Mouse (Mus musculus) liver, embryonic 11.5 days (tissue): Measurements from ENCODE around the gene Ttc23l. TPM values are rescaled to one million over a fixed set of nuclear protein-coding genes. Genes with fewer than 3 reads are reported as not detected.
A peak's percentile ranks its signal among the peaks of the same experiment; 100 is the strongest.

ENCODE experiments used
- ATAC-seq: fragments of 200-750 bp; cut with Nextera tagmentation; replicated peaks from 2 replicates; pipeline ENCODE4 v1.8.0; 2017; ENCODE audit warnings: moderate number of reproducible peaks, mild to moderate bottlenecking, moderate TSS enrichment, moderate library complexity; ENCODE audit not compliant: low FRiP score
- DNase-seq: peaks from one replicate; pipeline ENCODE4 v3.0.0-alpha.2; 2017; ENCODE audit warnings: low spot score
- H3K27ac ChIP-seq: fragments of 300-500 bp; sonication (generic); 2 replicates; pipeline ENCODE4 v1.5.1; 2014; ENCODE audit warnings: mild to moderate bottlenecking, low read depth, low read length, control low read depth
- H3K27me3 ChIP-seq: fragments of 300-500 bp; sonication (generic); replicated peaks from 2 replicates; pipeline ENCODE4 v1.6.1; 2014; ENCODE audit warnings: low read length, mixed read lengths; ENCODE audit not compliant: control insufficient read depth, insufficient read depth
- H3K36me3 ChIP-seq: fragments of 300-500 bp; sonication (generic); 2 replicates; pipeline ENCODE4 v1.6.1; 2014; ENCODE audit warnings: mild to moderate bottlenecking, low read length, moderate library complexity, mixed read lengths; ENCODE audit not compliant: control insufficient read depth, insufficient read depth
- H3K4me1 ChIP-seq: fragments of 300-500 bp; sonication (generic); replicated peaks from 2 replicates; pipeline ENCODE4 v1.6.1; 2014; ENCODE audit warnings: low read length, mixed read lengths; ENCODE audit not compliant: control insufficient read depth, insufficient read depth
- H3K4me2 ChIP-seq: fragments of 300-500 bp; sonication (generic); 2 replicates; pipeline ENCODE4 v1.6.1; 2014; ENCODE audit warnings: mild to moderate bottlenecking, control low read depth, moderate library complexity
- H3K4me3 ChIP-seq: fragments of 300-500 bp; sonication (generic); 2 replicates; pipeline ENCODE4 v1.5.1; 2014; ENCODE audit warnings: low read depth, low read length, control low read depth
- H3K9ac ChIP-seq: fragments of 300-500 bp; sonication (generic); 2 replicates; pipeline ENCODE4 v1.6.1; 2014; ENCODE audit warnings: low read depth, low read length, control low read depth
- H3K9me3 ChIP-seq: fragments of 300-500 bp; sonication (generic); 2 replicates; pipeline ENCODE4 v1.6.1; 2016; ENCODE audit warnings: low read length, inconsistent platforms, mixed read lengths; ENCODE audit not compliant: control insufficient read depth
- WGBS: fragments of 180-500 bp; shearing (Covaris S2); extraction: QIAGEN DNeasy Blood & Tissue Kit; methylation state at CpG from one replicate; pipeline ENCODE4 v1.1.7; 2014; 5-methylcytosine and 5-hydroxymethylcytosine counted together
- polyA plus RNA-seq: library from polyadenylated mRNA; unstranded; fragments of >200 nt; fragmentation: Nextera tagmentation; extraction: Ambion mirVana; gene quantifications from 2 replicates; pipeline ENCODE4 v1.2.1, GENCODE M21; 2014

The Ttc23l gene
- polyA plus RNA-seq, 1 experiment from 2014 or later = not detected

- DNase-seq = no peak
- WGBS = 83% methylated on average over 10 of the region's 10 CpGs
- Histone ChIP-seq H3K4me1 (no peaks in the 10 kb centered on the region), H3K27me3 (no peaks in the 10 kb centered on the region), H3K4me3 (no peak overlapping the region), H3K9me3 (no peaks in the 10 kb centered on the region), H3K36me3 (no peaks in the 10 kb centered on the region; the same call in 1 of the 2 replicates), H3K9ac (no peak overlapping the region), H3K27ac (no peak overlapping the region), H3K4me2 (no peak overlapping the region)
- no peak for ATAC-seq
Measured at GRCm38 (mm10) chr15:10584359-10585187, 26.1 kb upstream of the Ttc23l start.

DNA sequence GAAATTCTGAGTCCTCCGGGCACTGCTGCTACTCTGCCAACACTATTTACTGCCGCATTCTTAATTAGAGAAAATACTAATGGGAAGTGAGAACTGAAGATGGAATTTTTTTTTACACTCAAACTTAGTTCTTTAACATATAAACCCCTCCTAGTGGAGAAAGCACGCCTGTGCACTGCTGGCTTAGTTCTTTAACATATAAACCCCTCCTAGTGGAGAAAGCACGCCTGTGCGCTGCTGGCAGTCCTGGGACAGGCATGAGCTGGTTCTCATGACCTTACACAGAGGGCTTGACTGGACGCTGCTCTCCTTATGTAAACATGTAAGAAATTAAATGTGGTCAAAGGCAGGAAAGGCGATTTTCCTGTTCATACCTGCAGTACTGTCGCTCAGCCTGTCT lies 24.9 kb upstream of the Ttc23l start:
- peaks cover 3% of the 10 kb centered on the region; the same call in 1 of the 2 replicates for H3K36me3 ChIP-seq
- H3K9me3 ChIP-seq = no peaks in the 10 kb centered on the region
- H3K27me3 ChIP-seq = no peaks in the 10 kb centered on the region
- no peak overlapping the region for H3K4me2 ChIP-seq
- no peak overlapping the region for H3K4me3 ChIP-seq
- no peak overlapping the region for H3K27ac ChIP-seq
- whole genome bisulfite sequencing = 57% methylated on average over 8 of the region's 8 CpGs
- H3K4me1 ChIP-seq = no peaks in the 10 kb centered on the region
- DNase-seq (peak; percentile 46), ATAC-seq (peak; percentile 79)
- H3K9ac ChIP-seq = no peak overlapping the region

DNA sequence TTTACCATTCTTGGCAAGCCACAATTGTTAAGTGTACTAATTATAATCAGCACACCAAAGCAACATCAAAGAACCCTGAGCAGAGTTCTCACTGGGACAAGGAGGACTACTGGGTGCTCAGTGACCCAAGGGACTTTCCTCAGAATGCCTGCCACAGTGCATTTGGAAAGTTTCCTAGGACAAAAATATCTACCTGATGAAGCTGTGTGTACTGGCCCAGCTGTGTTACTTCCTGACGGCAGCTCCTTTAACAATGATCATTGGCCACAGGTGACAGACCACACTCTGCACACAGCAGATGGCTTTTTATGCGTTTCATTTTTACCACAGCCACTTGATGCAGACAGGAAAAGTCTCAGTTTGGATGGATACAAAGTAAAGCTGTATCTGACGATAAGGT lies 20.7 kb upstream of the Ttc23l start:
- H3K27ac ChIP-seq = no peak overlapping the region
- 89% methylated on average over 3 of the region's 3 CpGs for WGBS
- H3K4me3 ChIP-seq = no peak overlapping the region
- no peak overlapping the region for H3K4me2 ChIP-seq
- no peaks in the 10 kb centered on the region for H3K4me1 ChIP-seq
- H3K36me3 ChIP-seq = peaks cover 10% of the 10 kb centered on the region; the same call in 1 of the 2 replicates
- H3K9ac ChIP-seq = no peak overlapping the region
- DNase-seq (no peak), ATAC-seq (no peak)
- no peaks in the 10 kb centered on the region for H3K9me3 ChIP-seq
- no peaks in the 10 kb centered on the region for H3K27me3 ChIP-seq

GRCm38 (mm10) chr15:10566486-10566885 lies 8.0 kb upstream of the Ttc23l start:
- Histone ChIP-seq H3K4me2 (no peak overlapping the region), H3K27me3 (no peaks in the 10 kb centered on the region), H3K9me3 (no peaks in the 10 kb centered on the region), H3K4me1 (no peaks in the 10 kb centered on the region), H3K36me3 (peaks cover 8% of the 10 kb centered on the region; the same call in 1 of the 2 replicates), H3K9ac (no peak overlapping the region), H3K27ac (no peak overlapping the region), H3K4me3 (no peak overlapping the region)
- 83% methylated on average over 7 of the region's 7 CpGs for WGBS
- no peak for DNase-seq
- no peak for ATAC-seq

GRCm38 (mm10) chr15:10564201-10564600 lies 5.7 kb upstream of the Ttc23l start:
- ATAC-seq (no peak), DNase-seq (no peak)
- WGBS = 58% methylated on average over 1 of the region's 1 CpGs
- H3K4me1 ChIP-seq = no peaks in the 10 kb centered on the region
- peaks cover 2% of the 10 kb centered on the region; the same call in 1 of the 2 replicates for H3K36me3 ChIP-seq
- no peak overlapping the region for H3K9ac ChIP-seq
- H3K27ac ChIP-seq = no peak overlapping the region
- H3K9me3 ChIP-seq = no peaks in the 10 kb centered on the region
- no peak overlapping the region for H3K4me3 ChIP-seq
- H3K4me2 ChIP-seq = no peak overlapping the region
- no peaks in the 10 kb centered on the region for H3K27me3 ChIP-seq

GRCm38 (mm10) chr15:10562281-10562680 lies 3.8 kb upstream of the Ttc23l start:
- no peak overlapping the region for H3K4me2 ChIP-seq
- no peak for ATAC-seq
- no peak overlapping the region for H3K4me3 ChIP-seq
- no peak for DNase-seq
- H3K36me3 ChIP-seq = no peaks in the 10 kb centered on the region
- no peaks in the 10 kb centered on the region for H3K4me1 ChIP-seq
- H3K9ac ChIP-seq = no peak overlapping the region
- H3K27ac ChIP-seq = no peak overlapping the region
- H3K27me3 ChIP-seq = no peaks in the 10 kb centered on the region
- H3K9me3 ChIP-seq = no peaks in the 10 kb centered on the region

- H3K27ac ChIP-seq = no peak overlapping the region
- no peaks in the 10 kb centered on the region for H3K27me3 ChIP-seq
- H3K9ac ChIP-seq = no peak overlapping the region
- H3K4me3 ChIP-seq = no peak overlapping the region
- no peaks in the 10 kb centered on the region for H3K9me3 ChIP-seq
- H3K36me3 ChIP-seq = no peaks in the 10 kb centered on the region
- WGBS = 86% methylated on average over 7 of the region's 7 CpGs
- H3K4me2 ChIP-seq = no peak overlapping the region
- no peaks in the 10 kb centered on the region for H3K4me1 ChIP-seq
- DNase-seq (no peak), ATAC-seq (no peak)
Measured at GRCm38 (mm10) chr15:10560005-10560404, 1.5 kb upstream of the Ttc23l start.

GRCm38 (mm10) chr15:10554336-10554735 lies 4.1 kb downstream of the Ttc23l start:
- no peaks in the 10 kb centered on the region for H3K27me3 ChIP-seq
- H3K36me3 ChIP-seq = no peaks in the 10 kb centered on the region
- no peak overlapping the region for H3K4me2 ChIP-seq
- DNase-seq = no peak
- no peaks in the 10 kb centered on the region for H3K9me3 ChIP-seq
- H3K4me1 ChIP-seq = no peaks in the 10 kb centered on the region
- H3K4me3 ChIP-seq = no peak overlapping the region
- no peak overlapping the region for H3K9ac ChIP-seq
- ATAC-seq = no peak
- no peak overlapping the region for H3K27ac ChIP-seq
